Mouse (Mus musculus) CD4-positive naive resting alpha-beta T cell, adult 57 days (primary cell): Measurements from ENCODE around the gene Vmn1r1. TPM values are rescaled to one million over a fixed set of nuclear protein-coding genes. Genes with fewer than 3 reads are reported as not detected.

Experiments used
- total RNA-seq: library from RNA; stranded (reverse); gene quantifications from one replicate; pipeline ENCODE4 v1.2.4, GENCODE M21; 2023

Vmn1r1 gene
- not detected for total RNA-seq

DNA sequence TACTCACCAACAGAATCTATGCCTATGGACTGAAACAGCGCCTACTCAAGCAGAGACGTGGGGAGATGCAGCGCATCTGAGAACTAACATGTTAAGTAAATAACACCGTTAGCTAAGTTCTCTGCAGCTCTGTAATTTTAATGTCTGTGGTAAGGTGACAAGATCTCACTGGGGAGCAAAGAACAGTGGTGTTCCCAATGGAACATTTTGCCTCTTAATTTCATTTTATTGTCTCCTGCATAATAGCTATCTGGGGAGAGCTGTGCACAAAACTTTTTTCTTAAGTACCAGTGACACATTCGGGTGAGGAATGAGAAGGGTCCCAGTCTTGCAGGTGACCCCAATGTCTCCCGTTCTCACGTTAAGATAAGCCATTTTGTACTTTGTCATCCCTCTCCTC, at the start of gene Vmn1r1:
Gene Vmn1r1, minus strand, starts transcription at position 101 of the 400 bp plus-strand sequence.

DNA sequence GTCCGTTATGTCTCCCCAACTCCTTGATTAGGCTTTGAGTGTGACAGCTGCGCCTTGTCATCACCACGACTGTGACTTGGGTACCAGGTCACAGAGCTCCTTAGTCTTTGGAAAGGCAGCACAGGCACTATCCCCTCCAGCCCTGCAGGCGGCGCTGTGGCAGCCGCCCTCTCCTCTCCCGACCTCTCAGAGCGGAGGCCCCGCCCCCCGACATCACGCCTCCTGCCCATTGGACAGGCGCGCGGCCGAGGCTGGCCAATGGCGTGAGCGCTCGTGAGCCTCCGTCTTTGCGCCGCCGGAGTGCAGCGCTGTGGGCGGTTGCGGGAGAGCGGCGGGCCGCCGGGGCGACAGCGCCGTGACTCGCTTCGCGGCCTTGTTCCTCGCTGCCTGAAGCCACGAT, 39.8 kb downstream of the Vmn1r1 start, which contains the start of gene Srp9:
Gene Srp9, plus strand, starts transcription at position 232 of the 400 bp plus-strand sequence.

Other genes with a start within 250 kb of the Vmn1r1 start
- gene Enah, start 144.5 kb downstream of the Vmn1r1 start, total RNA-seq = 0.65 TPM
- gene Srp9, start 39.7 kb downstream of the Vmn1r1 start, total RNA-seq = 75.3 TPM
- 51.4 TPM for gene Degs1, start 118.3 kb upstream of the Vmn1r1 start, total RNA-seq
- gene Fbxo28, start 177.1 kb upstream of the Vmn1r1 start, total RNA-seq = 42.0 TPM
- gene Trp53bp2, start 244.7 kb upstream of the Vmn1r1 start, total RNA-seq = 36.4 TPM